Mouse (Mus musculus) thymus, postnatal 4 days (tissue): ENCODE results near the gene Vwf.
A peak's percentile ranks its signal among the peaks of the same experiment; 100 is the strongest.

Experiments
- DNase-seq: peaks from one replicate; pipeline ENCODE4 v3.0.0; 2021

The Vwf gene

DNA sequence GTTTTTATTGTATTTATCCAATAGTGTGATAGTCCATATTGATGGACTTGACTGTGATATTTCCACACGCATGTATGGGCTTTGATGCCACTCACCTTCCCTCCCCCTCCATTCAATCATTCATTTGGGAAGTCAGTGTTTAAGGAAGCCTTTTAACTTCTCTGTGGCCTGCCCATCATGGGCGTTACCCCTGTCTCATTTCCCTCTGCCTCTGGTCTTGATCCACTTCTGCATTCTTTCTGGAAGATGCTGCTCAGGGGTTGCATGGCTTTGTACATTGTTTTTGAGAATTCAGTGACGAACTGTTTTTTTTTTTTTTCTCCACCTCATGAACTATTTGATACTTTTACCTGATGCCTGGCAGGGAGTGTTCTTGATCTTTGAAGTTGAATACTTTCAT lies 104.8 kb downstream of the Vwf start:
- no peak for DNase-seq

DNA sequence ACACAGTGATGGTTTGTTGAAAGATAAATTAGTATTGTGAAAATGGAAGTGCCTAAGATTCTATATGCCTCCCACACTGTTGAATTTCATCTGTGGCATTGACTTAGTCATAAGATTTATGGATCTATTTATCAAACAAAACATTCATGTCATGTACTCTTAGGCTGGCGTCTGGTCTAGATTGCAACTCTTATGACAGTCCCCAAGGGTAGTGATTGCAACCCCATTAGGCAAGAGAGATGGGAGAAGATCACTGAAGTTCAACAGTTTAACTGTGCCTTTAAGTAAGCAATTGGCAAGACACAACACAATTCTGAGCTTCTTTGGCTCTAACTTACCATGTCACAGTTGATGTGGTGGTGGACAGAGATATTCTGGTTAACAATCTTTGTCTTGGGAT lies 106.8 kb downstream of the Vwf start:
- no peak for DNase-seq

DNA sequence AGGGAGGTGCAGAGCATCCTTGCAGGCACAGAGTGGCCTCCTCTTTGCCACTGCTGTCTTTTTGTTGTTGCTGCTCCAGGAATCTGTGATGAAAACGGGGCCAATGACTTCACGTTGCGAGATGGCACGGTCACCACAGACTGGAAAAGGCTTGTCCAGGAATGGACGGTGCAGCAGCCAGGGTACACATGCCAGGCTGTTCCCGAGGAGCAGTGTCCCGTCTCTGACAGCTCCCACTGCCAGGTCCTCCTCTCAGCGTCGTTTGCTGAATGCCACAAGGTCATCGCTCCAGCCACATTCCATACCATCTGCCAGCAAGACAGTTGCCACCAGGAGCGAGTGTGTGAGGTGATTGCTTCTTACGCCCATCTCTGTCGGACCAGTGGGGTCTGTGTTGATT lies 110.3 kb downstream of the Vwf start:
- no peak for DNase-seq

DNA sequence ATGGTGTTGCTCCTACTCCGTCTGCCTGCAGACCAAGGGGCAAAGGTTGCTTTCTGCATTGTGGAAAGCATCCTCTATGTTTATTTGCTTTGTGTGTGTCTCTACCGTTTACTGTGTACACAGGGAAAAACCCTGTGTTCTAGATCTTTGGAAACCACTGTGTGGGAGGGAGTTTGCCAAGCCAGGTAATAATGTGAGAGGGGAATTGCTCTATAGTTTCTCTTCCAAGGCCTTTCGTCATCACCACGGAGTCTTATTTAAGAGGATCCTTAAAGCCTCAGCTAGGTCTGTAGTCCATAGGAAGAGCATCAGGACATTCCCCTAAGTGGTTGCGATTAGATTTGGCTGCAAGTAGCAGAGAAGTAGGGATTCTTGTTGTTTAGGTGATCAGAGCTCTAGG lies 111.4 kb downstream of the Vwf start:
- DNase-seq, result no peak

DNA sequence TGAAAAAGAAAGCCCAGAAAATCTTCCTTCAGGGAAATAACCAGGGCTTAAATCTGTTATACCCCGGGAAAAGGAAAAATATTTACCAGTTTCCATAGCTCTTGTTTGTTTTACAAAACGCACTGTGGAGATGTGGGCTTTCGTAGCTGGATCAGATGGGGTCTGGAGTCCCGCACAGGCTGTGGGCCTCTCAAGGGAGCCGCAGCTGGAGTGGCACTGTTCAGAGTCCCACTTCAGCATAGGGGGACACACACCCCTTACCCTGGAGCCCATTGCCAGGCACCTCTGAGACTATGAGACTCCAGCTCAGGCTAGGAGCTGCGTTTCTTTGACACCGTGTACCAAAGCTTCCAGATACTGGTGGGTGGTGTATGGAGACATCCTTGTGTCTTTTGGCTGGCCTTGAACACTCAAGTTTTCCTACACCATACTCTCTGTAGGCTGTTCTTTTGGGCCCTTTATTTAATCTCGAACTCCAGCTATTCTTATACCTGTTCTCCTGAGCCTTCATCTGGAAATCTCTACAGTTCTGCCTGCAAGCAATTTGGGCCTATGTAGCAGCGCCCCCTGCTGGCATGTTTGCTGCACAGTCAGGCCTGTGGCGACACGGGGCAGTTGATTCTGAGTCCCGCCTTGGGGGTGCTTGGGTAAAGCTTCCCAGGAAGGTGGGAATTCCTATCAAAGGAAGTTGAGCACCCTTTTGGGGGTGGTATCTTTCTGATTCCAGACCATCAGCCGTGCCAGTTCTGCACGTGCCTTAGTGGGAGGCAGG lies 114.7 kb downstream of the Vwf start:
- DNase-seq, result peak; percentile 87

DNA sequence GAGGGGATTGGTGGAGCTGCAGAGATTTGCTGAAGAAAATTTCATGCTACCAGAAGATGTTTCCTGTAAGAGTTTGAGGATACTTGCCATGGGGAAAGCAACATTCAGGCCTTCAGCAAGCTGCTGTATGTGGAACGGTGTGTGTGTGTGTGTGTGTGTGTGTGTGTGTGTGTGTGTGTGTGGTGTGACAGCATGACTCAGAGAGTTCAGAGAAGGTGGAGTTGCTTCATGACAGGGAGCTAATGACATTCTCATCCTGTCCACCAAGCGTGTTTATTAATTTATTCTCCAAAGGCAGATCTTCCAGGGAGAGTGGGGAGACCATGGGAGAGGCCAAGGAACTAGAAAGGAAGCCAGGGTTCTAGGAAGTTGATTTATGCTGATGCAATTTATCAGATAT lies 117.3 kb downstream of the Vwf start:
- no peak for DNase-seq

DNA sequence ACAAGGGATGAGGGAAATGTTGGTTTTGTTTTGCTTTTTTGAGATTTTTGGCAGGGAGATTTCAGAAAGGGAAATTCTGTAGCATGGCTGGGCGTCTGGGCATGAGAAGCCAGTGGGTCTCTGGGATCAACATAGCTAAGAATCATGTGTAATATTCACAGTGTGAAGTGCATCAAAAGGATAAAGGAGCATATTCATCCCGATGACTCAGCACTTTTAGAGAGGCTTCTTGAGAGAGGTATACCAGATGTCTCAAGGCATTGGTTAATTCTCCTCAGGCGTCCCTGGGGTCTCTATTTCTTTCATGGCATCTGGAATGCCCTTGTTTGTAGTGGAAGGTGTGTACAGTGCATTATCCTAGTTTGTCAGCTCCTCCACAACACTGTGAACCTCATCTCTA lies 125.3 kb downstream of the Vwf start:
- DNase-seq, result no peak

DNA sequence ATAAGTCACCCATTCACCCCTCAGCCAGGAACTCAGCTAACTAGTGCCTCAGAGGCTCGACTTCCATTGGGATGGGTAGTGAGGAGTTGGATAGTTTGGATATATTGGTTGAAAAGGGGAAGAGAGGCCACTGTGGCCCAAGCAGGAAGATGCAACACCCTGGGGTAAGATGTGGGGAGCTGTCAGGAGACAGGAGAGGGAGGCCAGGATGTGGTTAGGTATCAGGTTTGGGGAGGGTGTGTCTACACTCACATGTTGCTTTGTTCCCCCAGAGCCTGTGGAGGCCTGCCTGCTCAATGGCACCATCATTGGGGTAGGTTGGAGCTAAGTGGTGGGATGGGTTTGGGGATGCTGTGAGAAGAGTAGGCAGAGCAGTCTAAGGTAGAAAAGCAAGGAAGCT lies 131.9 kb downstream of the Vwf start:
- DNase-seq, result peak; percentile 29

DNA sequence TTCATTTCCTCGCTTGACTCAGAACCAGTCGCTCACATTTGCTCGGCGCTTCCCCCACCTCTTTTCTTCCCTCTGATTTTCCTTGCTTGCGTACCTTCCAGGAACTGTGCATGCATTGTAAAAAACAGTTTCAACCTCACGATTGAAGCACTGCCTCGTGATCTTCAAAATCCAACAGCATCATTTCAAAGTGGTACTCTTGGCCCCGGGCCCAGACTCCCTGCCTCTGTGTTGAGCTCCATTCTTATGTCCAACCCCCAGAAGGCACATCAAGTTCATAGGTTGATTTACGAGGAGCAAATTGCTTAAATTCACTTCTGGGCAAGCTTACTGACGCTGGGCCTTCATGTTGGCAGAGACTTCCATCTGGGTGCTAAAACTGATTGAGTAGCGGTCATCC lies 134.0 kb downstream of the Vwf start:
- DNase-seq, result no peak

DNA sequence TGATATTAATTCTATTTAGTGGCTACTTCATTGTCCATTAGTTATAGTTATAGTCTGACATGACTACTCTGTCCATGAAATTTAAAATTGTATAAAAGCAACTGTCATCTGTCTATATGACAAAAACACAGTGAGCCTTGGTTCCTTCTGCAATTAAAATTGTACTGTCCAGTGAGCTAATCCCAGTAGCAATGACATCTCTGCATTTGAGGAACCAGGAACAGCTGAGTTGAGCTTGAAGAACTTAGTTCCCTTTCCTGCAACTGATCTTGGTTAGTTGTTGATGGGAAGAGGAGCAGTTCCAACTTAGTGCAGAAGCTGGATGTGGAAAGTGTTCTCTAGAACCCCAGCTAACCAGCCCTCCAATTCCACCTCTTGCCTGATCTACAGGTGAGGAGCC lies 138.8 kb downstream of the Vwf start:
- no peak for DNase-seq

DNA sequence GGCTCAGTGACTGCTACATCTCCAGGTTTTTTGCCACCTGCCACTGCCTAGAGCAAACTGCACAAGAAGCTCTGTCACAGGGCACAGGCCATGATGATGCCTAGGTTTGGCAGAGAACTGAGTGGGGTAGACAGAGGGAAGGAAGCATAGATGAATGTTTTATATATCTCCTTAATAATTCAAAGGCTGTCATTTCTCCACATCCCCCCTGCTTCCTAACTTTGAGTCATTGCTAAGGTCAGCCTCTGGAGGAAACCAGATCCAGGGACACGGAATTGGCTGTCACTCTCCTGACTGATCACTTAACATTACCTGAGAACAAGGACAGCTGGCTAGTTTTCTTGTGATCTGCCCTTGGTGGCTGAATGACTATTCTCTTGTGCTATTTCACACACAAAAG lies 141.4 kb downstream of the Vwf start:
- no peak for DNase-seq

DNA sequence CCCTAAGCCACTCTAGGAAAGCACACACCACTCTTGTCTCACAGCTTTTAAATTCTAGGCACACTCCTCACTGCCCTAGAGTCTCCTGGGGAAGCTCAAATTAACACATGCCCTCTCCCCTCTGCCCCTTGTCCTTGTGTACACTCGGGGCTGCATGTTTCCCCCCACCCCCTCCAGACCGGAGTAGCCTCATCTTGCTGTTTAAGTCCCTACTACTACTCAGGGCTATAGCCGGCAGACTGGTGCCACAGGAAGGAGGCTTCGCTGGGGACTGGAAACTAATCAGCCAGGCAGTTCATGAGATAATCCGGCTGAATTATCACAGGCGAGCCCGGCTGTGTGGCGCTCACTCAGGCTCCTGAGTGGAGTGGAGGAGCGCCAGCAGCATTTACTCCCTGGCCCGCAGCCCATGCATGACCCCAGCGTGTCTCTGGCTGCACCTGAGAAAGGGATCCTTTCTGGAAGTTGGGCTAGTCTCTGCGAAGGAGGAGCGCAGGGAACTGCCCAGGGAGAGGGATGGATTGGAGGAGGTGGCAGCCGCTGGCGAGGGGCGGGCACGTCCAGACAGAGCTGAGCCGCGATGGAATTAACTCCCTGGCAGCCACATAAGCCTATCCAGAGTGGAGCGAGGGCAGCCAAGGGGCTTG lies 143.6 kb downstream of the Vwf start, which contains the start of gene Ano2:
Gene Ano2, plus strand, starts transcription at position 363 of the 647 bp plus-strand sequence.
- no peak for DNase-seq

DNA sequence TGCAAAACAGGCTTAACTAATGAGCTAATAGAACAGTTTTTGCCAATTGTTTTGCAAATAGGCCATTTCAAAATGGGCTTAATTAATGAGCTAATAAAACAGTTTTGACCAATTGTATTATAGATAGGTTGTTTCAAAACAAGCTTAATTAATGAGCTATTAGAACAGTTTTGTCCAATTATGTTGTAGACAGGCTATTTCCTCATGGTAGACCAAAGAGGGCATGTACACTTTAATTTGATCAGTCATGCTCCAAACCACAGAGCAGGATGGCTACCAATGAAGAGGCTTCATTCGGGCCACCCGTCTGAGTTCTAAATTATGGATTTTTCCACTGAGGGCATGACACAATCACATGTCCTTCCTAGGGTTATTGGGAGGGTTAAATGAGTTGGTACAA lies 154.6 kb downstream of the Vwf start:
- DNase-seq, result no peak

DNA sequence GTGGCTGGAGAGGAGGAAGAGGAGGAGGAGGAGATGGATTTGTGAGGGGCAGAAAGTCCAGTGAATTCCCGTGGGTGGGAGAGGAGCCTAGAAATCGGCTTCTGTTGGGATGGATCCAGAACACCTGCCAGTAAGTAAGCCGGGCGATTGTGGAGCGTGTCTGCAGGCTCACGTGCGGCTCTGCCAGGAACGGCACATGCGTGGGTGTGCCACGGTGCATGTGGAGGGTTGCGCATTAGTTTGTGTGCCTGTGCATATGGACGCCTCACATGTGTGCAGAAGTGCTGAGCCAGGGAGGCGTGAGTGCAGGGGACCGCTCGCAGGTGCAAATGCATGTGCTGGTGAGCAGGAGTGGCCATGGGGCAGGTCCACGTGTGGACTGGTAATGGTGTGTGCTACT lies 164.7 kb downstream of the Vwf start:
- no peak for DNase-seq

DNA sequence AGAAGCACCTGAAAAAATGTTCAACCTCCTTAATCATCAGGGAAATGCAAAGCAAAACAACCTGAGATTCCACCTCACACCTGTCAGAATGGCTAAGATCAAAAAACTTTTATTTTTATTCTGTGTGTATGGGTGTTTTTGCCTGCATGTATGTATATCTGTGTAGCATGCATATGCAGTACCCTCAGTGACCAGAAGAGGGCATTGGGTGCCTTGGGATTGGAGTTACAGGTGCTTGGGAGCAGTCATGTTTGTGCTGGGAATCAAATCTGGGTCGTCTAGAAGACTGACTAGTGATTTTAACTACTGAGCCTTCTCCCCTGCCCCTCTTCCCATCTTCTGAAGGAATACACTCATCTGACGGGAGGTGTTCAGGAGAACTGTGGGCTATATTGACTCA lies 179.8 kb downstream of the Vwf start:
- peak; percentile 48 for DNase-seq

DNA sequence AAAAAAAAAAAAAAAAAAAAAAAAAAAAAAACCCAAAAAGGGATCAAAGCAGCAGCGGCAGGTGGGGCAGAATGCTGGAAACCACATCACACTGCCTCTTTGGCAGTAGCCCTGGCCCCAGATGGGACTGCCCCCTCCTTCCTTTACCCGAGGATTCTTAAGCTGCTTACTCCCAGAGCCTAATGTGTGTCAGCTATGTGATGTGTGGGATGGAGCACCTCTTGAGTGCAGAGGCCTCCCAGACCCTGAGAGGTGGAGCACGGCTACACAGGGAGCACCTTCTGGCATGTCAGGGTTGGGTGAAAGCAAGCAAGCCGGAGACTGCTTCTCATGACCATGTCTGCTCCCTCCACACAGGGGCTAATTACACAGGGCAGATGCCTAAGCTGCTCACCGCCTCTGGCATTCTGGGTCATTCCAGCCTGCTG lies 180.9 kb downstream of the Vwf start:
- DNase-seq, result no peak

DNA sequence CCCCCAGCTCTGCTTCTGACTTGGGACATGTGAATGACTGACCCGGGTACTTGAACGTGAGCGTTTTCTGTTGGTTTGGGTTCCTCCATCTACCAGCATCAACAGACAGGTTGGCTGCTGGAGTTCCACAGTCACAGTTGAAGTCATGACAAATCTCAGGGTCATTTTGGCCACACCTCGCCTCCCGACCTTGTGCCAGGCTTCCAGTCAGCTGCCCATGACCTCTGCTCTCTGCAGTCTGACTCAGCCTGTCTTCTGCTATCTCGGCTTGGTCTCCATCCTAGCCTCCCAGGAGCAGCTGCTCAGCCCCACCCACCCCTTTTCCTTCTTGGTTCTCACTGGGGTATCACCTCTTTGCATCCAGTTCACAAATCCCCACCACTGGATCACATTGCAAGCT lies 182.9 kb downstream of the Vwf start:
- DNase-seq, result no peak

DNA sequence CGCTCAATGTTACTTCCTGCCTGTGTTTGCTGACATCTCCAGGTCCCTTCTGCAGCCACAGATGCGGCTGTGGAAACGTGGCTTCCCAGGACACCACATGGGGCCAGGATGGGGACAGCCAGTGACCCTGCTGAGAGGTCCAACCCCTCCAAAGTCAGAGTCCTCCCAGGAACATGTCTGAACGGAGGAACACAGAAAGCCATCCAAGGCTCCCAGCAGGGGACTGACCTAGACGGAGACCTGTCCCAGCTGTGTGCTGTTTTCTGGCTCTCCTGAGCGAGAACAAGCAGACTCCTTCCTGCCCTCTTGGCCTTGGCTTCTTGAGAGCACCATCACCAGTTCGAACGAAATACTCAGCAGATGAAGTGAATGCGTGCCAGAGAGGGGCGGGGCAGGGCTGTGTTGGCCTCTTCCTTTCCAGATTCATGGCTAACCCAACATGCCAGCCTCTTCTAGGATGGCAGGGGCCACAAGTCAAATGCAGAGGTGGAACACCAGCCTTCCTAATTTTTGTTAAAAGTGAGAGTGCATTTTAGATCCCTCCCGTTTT lies 183.5 kb downstream of the Vwf start:
- no peak for DNase-seq
